Mouse (Mus musculus) liver, adult 2 months (tissue): ENCODE data around the gene Cutal.
A peak's percentile ranks its signal among the peaks of the same experiment; 100 is the strongest.

Experiments
- CTCF ChIP-seq: fragments of 200-500 bp; IDR thresholded peaks from 2 replicates; pipeline ENCODE4 v1.5.1; 2011; ENCODE audit warnings: low read depth, low read length, control low read depth
- POLR2A ChIP-seq: fragments of 200-500 bp; IDR thresholded peaks from 2 replicates; pipeline ENCODE4 v1.6.1; 2011; ENCODE audit warnings: low read length, control low read depth; ENCODE audit not compliant: insufficient read depth; ENCODE audit errors: extremely low read depth

DNA sequence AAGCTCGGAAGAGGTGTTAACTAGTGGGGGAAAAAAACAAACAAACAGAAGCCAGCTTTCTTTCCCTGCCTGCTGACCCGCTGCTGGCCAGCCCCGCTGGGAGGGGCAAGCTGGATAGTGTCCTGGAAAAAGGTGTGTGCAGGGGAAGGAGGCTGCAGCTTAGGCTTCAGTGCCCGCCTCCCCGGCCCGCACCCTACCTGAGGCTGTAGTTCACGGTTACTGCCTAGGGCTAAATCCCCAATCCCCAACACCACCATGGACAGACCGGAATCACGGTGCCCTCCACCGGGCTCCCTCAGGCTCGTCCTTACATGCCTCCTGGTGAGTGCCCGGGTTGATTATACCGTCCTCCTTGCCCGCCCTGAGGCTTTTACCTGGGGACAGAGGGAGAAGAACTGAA is at the start of gene Cutal:
- TF ChIP-seq CTCF (no peak), POLR2A (peak; percentile 62)
